Mouse (Mus musculus): ENCODE data around the gene Bcdin3d.

DNA sequence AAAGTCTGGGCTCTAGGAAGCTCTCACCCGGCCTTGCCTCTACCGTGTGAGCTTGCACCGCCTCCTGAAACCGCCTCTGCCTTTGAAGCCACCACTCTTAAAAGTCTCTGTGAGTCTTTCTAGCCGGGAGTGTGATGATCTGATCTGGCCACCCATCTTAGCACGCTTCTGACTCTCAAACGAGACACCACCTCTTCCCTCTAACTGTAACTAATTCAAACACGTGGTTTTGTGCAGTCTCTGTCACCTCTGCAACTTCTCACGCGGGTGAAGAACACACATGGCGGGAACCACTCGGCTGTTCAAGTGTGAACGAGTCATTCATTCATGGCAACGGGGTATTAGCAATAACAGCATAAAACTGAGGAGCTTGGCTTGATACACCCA lies 2.9 kb downstream of the Bcdin3d start:
- TF ChIP-seq CTCF (IDR thresholded peaks at IDR 0.05; ENCODE audit: borderline replicate concordance, extremely low read depth, insufficient read depth, insufficient read length) (no peak), POLR2A (IDR thresholded peaks at IDR 0.05; ENCODE audit: borderline replicate concordance, extremely low read depth, insufficient read depth, insufficient read length, poor library complexity, severe bottlenecking) (no peak)

All from brain, embryonic 14.5 days (tissue).